ENCODE assay signal across 8 mouse cellular contexts in genomic region chr7:45814841-45815240, GRCm38 (mm10). TPM values are rescaled to one million over a fixed set of nuclear protein-coding genes. Genes with fewer than 3 reads are reported as not detected.
DNase-seq lines count a peak whose midpoint lies in the region; ATAC-seq lines count a peak whose summit lies in the region.

No protein-coding gene starts in this region.

- no peak for ATAC-seq in kidney, embryonic 15.5 days (replicated peaks; ENCODE audit: low FRiP score)
- no peak for ATAC-seq in embryonic facial prominence, embryonic 12.5 days (ENCODE audit: insufficient number of reproducible peaks, insufficient read depth, low FRiP score, low TSS enrichment)
- ATAC-seq in hindbrain, embryonic 15.5 days (ENCODE audit: low FRiP score, low read depth): no peak
- no peak for ATAC-seq in midbrain, embryonic 15.5 days (replicated peaks)

- peaks cover under 1% of the 10 kb centered on the region; the same call in 1 of the 2 replicates for H3K27me3 ChIP-seq in kidney, embryonic 15.5 days
- peaks cover 10% of the 10 kb centered on the region; the same call in 1 of the 2 replicates for H3K27me3 ChIP-seq in embryonic facial prominence, embryonic 12.5 days
- H3K27me3 ChIP-seq in hindbrain, embryonic 15.5 days: peaks cover under 1% of the 10 kb centered on the region; the same call in 1 of the 2 replicates
- H3K27me3 ChIP-seq in midbrain, embryonic 15.5 days (replicated peaks): no peaks in the 10 kb centered on the region

- H3K4me3 ChIP-seq in kidney, embryonic 15.5 days (replicated peaks): peak overlapping the region; percentile 86
- H3K4me3 ChIP-seq in embryonic facial prominence, embryonic 12.5 days: peak overlapping the region; percentile 94
- peak overlapping the region; percentile 88 for H3K4me3 ChIP-seq in hindbrain, embryonic 15.5 days
- peak overlapping the region; percentile 95 for H3K4me3 ChIP-seq in midbrain, embryonic 15.5 days

- H3K4me1 ChIP-seq in kidney, embryonic 15.5 days: peaks cover 29% of the 10 kb centered on the region
- peaks cover 24% of the 10 kb centered on the region for H3K4me1 ChIP-seq in embryonic facial prominence, embryonic 12.5 days
- peaks cover 32% of the 10 kb centered on the region for H3K4me1 ChIP-seq in hindbrain, embryonic 15.5 days (replicated peaks)
- peaks cover 33% of the 10 kb centered on the region for H3K4me1 ChIP-seq in midbrain, embryonic 15.5 days

- H3K4me2 ChIP-seq in kidney, embryonic 15.5 days: peak overlapping the region; percentile 63
- peak overlapping the region; percentile 49 for H3K4me2 ChIP-seq in embryonic facial prominence, embryonic 12.5 days (replicated peaks)
- peak overlapping the region; percentile 56 for H3K4me2 ChIP-seq in hindbrain, embryonic 15.5 days
- H3K4me2 ChIP-seq in midbrain, embryonic 15.5 days: peak overlapping the region; percentile 54

- no peaks in the 10 kb centered on the region for H3K9me3 ChIP-seq in kidney, embryonic 15.5 days (replicated peaks)
- no peaks in the 10 kb centered on the region for H3K9me3 ChIP-seq in embryonic facial prominence, embryonic 12.5 days
- no peaks in the 10 kb centered on the region for H3K9me3 ChIP-seq in hindbrain, embryonic 15.5 days
- H3K9me3 ChIP-seq in midbrain, embryonic 15.5 days: no peaks in the 10 kb centered on the region

- 0 out of 2 replicates have a peak overlapping the region, but pooled peaks have one; percentile 7 for H3K27ac ChIP-seq in kidney, embryonic 15.5 days
- H3K27ac ChIP-seq in embryonic facial prominence, embryonic 12.5 days: no peak overlapping the region
- H3K27ac ChIP-seq in hindbrain, embryonic 15.5 days (replicated peaks): peak overlapping the region; percentile 79
- H3K27ac ChIP-seq in midbrain, embryonic 15.5 days: peak overlapping the region; percentile 82

- no peak for DNase-seq in kidney, adult 18-20 months
- no peak for DNase-seq in urinary bladder, adult 2 months (ENCODE audit: low spot score)
- DNase-seq in gastrocnemius, adult 8-10 months (ENCODE audit: low spot score in 2 of 2): no peak
- no peak for DNase-seq in left cerebral cortex, postnatal 25 days (ENCODE audit: low spot score in 2 of 2)

- intact Hi-C loops in left cerebral cortex, postnatal 25 days (cut with DNase I): no loop called here

- 8% methylated on average over 5 of the region's 5 CpGs for WGBS in kidney, embryonic 15.5 days
- WGBS in embryonic facial prominence, embryonic 12.5 days: 3% methylated on average over 5 of the region's 5 CpGs
- 3% methylated on average over 5 of the region's 5 CpGs for WGBS in hindbrain, embryonic 15.5 days
- 2% methylated on average over 5 of the region's 5 CpGs for WGBS in midbrain, embryonic 15.5 days

- H3K9ac ChIP-seq in kidney, embryonic 15.5 days: peak overlapping the region; percentile 14; the same call in 1 of the 2 replicates
- no peak overlapping the region; the same call in 1 of the 2 replicates for H3K9ac ChIP-seq in embryonic facial prominence, embryonic 12.5 days
- H3K9ac ChIP-seq in hindbrain, embryonic 15.5 days: peak overlapping the region; percentile 8; the same call in 1 of the 2 replicates
- H3K9ac ChIP-seq in midbrain, embryonic 15.5 days: no peak overlapping the region

- peaks cover 33% of the 10 kb centered on the region for H3K36me3 ChIP-seq in kidney, embryonic 15.5 days
- H3K36me3 ChIP-seq in embryonic facial prominence, embryonic 12.5 days: peaks cover 32% of the 10 kb centered on the region
- peaks cover 24% of the 10 kb centered on the region for H3K36me3 ChIP-seq in hindbrain, embryonic 15.5 days
- H3K36me3 ChIP-seq in midbrain, embryonic 15.5 days (replicated peaks): peaks cover 24% of the 10 kb centered on the region

RNA-seq across cellular contexts. Expression of gene Cyth2, which starts 0.5 kb away (rescaled TPM):
- 130 and 132 TPM in 2 replicates for polyA plus RNA-seq in kidney, embryonic 15.5 days (2015; fragmentation: Nextera tagmentation; extraction: Ambion mirVana)
- polyA plus RNA-seq in embryonic facial prominence, embryonic 12.5 days (2016; fragmentation: Nextera tagmentation; extraction: Ambion mirVana): 173 and 176 TPM in 2 replicates
- 271 and 286 TPM in 2 replicates for polyA plus RNA-seq in hindbrain, embryonic 15.5 days (2015; fragmentation: Nextera tagmentation; extraction: Ambion mirVana)
- 329 and 334 TPM in 2 replicates for polyA plus RNA-seq in midbrain, embryonic 15.5 days (2015; fragmentation: Nextera tagmentation; extraction: Ambion mirVana)
- polyA plus RNA-seq in urinary bladder, adult 2 months (2012; rRNA removed): 61.5 and 68.7 TPM in 2 replicates
- total RNA-seq in gastrocnemius, adult 8-10 months (2022): 10 to 100 TPM; 25.2 to 34.3 (median 30.8) TPM
- 100 to 1,000 TPM; 204 to 210 TPM for total RNA-seq in left cerebral cortex, postnatal 25 days (2021)

RNA-seq across cellular contexts. Expression of gene Kcnj14, which starts 9.7 kb away (rescaled TPM):
- polyA plus RNA-seq in kidney, embryonic 15.5 days (2015; fragmentation: Nextera tagmentation; extraction: Ambion mirVana): 1.4 and 1.6 TPM in 2 replicates
- 2.4 and 2.5 TPM in 2 replicates for polyA plus RNA-seq in embryonic facial prominence, embryonic 12.5 days (2016; fragmentation: Nextera tagmentation; extraction: Ambion mirVana)
- polyA plus RNA-seq in hindbrain, embryonic 15.5 days (2015; fragmentation: Nextera tagmentation; extraction: Ambion mirVana): 1.1 and 1.6 TPM in 2 replicates
- 1.1 TPM in 2 replicates for polyA plus RNA-seq in midbrain, embryonic 15.5 days (2015; fragmentation: Nextera tagmentation; extraction: Ambion mirVana)
- polyA plus RNA-seq in urinary bladder, adult 2 months (2012; rRNA removed): 0.25 and 0.35 TPM in 2 replicates
- under 1 TPM in 2 of 4 experiments, not detected in 2; 0.11 to 0.29 TPM for total RNA-seq in gastrocnemius, adult 8-10 months (2022)
- total RNA-seq in left cerebral cortex, postnatal 25 days (2021): 1 to 10 TPM; 2.6 to 2.7 TPM

RNA-seq across cellular contexts. Expression of gene Grwd1, which starts 15.9 kb away (rescaled TPM):
- 82.5 and 86.3 TPM in 2 replicates for polyA plus RNA-seq in kidney, embryonic 15.5 days (2015; fragmentation: Nextera tagmentation; extraction: Ambion mirVana)
- polyA plus RNA-seq in embryonic facial prominence, embryonic 12.5 days (2016; fragmentation: Nextera tagmentation; extraction: Ambion mirVana): 75.6 and 76.3 TPM in 2 replicates
- 41.8 and 43.1 TPM in 2 replicates for polyA plus RNA-seq in hindbrain, embryonic 15.5 days (2015; fragmentation: Nextera tagmentation; extraction: Ambion mirVana)
- polyA plus RNA-seq in midbrain, embryonic 15.5 days (2015; fragmentation: Nextera tagmentation; extraction: Ambion mirVana): 40.5 and 44.2 TPM in 2 replicates
- polyA plus RNA-seq in urinary bladder, adult 2 months (2012; rRNA removed): 11.7 and 12.2 TPM in 2 replicates
- 10 to 100 TPM; 15.5 to 17.3 (median 16.1) TPM for total RNA-seq in gastrocnemius, adult 8-10 months (2022)
- 10 to 100 TPM; 21.0 to 23.2 TPM for total RNA-seq in left cerebral cortex, postnatal 25 days (2021)

RNA-seq across cellular contexts. Expression of gene Sult2b1, which starts 30.4 kb away (rescaled TPM):
- 2.8 and 3.2 TPM in 2 replicates for polyA plus RNA-seq in kidney, embryonic 15.5 days (2015; fragmentation: Nextera tagmentation; extraction: Ambion mirVana)
- 1.6 and 2.5 TPM in 2 replicates for polyA plus RNA-seq in embryonic facial prominence, embryonic 12.5 days (2016; fragmentation: Nextera tagmentation; extraction: Ambion mirVana)
- polyA plus RNA-seq in hindbrain, embryonic 15.5 days (2015; fragmentation: Nextera tagmentation; extraction: Ambion mirVana): 6.3 TPM in 2 replicates
- polyA plus RNA-seq in midbrain, embryonic 15.5 days (2015; fragmentation: Nextera tagmentation; extraction: Ambion mirVana): 8.3 and 9.7 TPM in 2 replicates
- 1.3 and 1.5 TPM in 2 replicates for polyA plus RNA-seq in urinary bladder, adult 2 months (2012; rRNA removed)
- total RNA-seq in gastrocnemius, adult 8-10 months (2022): not detected
- 10 to 100 TPM in 1 of 2 experiments, 1 to 10 TPM in 1; 8.6 to 12.4 TPM for total RNA-seq in left cerebral cortex, postnatal 25 days (2021)

RNA-seq across cellular contexts. Expression of gene Lmtk3, which starts 31.3 kb away (rescaled TPM):
- polyA plus RNA-seq in kidney, embryonic 15.5 days (2015; fragmentation: Nextera tagmentation; extraction: Ambion mirVana): 2.5 and 3.1 TPM in 2 replicates
- polyA plus RNA-seq in embryonic facial prominence, embryonic 12.5 days (2016; fragmentation: Nextera tagmentation; extraction: Ambion mirVana): 3.3 and 5.2 TPM in 2 replicates
- polyA plus RNA-seq in hindbrain, embryonic 15.5 days (2015; fragmentation: Nextera tagmentation; extraction: Ambion mirVana): 20.1 and 24.8 TPM in 2 replicates
- 29.8 and 34.8 TPM in 2 replicates for polyA plus RNA-seq in midbrain, embryonic 15.5 days (2015; fragmentation: Nextera tagmentation; extraction: Ambion mirVana)
- polyA plus RNA-seq in urinary bladder, adult 2 months (2012; rRNA removed): 2.5 and 2.9 TPM in 2 replicates
- total RNA-seq in gastrocnemius, adult 8-10 months (2022): not detected
- 100 to 1,000 TPM; 220 to 235 TPM for total RNA-seq in left cerebral cortex, postnatal 25 days (2021)

Comparison
In these comparisons a context has a peak if more than half of its experiments do, and no peak if none do; other contexts are left out.
1. H3K9ac ChIP-seq: peak in kidney, embryonic 15.5 days (single experiment) and hindbrain, embryonic 15.5 days (single experiment); none in embryonic facial prominence, embryonic 12.5 days (single experiment) and midbrain, embryonic 15.5 days (single experiment).
2. Peak in every context shown above with its lines, with median percentiles within 50 percentile points of each other: H3K4me2 ChIP-seq and H3K4me3 ChIP-seq.